Mouse (Mus musculus) mesoderm, embryonic 11.5 days (tissue): ENCODE results near the gene Lman2.
A peak's percentile ranks its signal among the peaks of the same experiment; 100 is the strongest.

Experiments used
- DNase-seq: peaks from one replicate; pipeline ENCODE4 v3.0.0-alpha.2; 2012; ENCODE audit warnings: low read depth, low spot score

The Lman2 gene

GRCm38 (mm10) chr13:55327169-55327568, 35.4 kb downstream of the Lman2 start:
- DNase-seq, result no peak

DNA sequence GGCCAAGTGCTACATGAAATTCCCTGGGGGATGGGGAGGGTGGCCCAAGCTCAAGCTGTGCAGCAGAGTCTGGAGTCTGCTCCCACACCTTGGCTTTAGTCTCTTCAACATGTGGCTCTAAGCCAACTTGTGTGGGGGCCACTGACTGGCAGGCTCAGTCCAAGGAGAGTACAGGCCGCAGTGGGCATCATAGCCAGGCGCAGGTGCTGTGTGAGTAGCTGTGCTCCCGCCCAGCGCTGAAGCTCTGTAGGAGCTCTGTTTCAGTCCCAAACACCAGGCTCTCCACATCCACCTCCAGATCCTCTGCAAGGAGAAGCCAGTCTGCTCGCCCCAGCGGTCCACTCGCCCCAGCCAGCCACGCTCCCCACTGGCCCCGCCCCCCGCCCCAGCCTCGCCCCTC, 37.0 kb downstream of the Lman2 start:
- no peak for DNase-seq

GRCm38 (mm10) chr13:55322130-55322825, 40.3 kb downstream of the Lman2 start:
- DNase-seq, result peak; percentile 45

DNA sequence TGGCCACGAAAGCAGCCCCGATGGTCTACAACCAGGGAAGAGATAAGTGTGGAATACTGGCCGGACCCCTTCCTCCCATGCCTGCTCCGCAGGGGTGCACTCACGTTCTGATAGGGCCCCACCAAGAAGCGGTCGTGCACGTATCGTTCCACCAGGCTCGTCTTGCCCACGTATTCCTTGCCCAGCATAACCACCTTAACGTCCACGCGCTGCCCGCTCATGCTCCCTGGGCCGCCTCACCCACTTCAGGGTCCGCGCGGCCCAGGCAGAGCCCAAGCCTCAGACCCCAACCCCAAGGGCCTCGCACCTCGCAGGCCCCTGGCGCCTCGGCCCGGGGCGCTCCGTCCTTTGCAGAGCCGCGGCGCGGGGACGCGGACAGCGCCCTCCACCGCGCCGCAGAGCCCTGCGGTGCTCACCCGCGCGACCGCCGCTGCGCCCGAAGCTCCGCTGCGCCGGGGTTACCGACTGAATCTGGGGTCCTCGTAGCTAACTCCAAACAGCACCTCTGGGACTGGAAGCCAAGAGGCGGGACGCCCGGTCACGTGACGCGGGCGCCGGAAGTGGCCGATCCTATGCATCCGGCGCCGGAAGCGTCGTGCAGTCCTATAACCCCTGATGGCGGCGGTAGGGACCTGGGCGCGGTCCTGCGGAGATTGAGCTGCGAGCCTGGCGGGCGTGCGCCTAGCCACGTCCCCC, 41.0 kb downstream of the Lman2 start, which contains the start of gene Rab24:
Rab24 (minus strand) TSS at position 513 of the 696 bp plus-strand sequence.
- peak; percentile 91 for DNase-seq

- DNase-seq, result no peak
Measured at GRCm38 (mm10) chr13:55319931-55320533, 42.6 kb downstream of the Lman2 start, which contains the start of gene Prelid1. Prelid1 (plus strand) TSS chr13:55320500.

DNA sequence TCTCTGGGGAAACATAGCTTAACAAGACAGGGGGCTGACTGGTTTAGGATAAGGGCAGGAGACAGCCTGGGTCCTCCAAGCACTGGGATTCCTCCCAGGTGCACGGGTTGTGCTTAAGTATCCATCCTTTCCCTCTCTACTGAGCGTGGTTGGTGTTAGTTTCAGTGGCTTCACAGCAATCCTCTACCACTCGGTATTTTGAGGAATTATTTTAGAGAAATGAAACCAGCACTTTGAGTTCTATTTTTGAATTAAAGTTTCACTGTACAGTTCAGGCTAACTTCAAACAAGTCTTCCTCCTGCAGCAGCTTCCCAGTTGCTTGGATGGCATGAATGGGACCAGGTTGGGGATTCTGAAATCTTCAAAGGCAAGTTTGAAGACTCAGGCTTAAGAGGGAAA, 44.2 kb downstream of the Lman2 start:
- DNase-seq, result no peak

DNA sequence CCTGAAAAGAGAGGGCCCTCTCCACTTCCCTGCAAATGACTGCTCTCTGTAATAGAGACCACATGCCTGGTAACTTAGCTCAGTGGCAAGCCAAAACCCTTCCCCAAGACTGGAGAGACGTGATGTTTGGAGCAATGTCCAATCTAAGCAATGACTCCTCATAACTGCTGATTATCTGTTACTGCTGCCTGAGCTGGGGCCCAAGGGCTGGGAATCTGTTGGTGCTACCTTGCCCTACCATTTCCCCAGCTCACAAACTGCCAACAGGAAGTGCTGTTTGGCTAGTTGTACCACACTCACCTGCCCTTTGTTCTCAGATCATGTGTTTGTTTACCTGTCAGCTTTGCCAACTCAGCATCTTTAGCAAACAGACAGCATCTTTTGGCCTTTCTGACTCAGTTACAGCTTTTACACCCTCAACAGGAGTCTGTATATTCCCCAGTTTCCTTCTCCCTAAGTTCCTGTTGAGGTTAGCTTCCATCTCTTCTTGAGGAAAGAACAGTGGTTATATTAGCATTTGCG, 47.6 kb downstream of the Lman2 start:
- DNase-seq, result no peak

DNA sequence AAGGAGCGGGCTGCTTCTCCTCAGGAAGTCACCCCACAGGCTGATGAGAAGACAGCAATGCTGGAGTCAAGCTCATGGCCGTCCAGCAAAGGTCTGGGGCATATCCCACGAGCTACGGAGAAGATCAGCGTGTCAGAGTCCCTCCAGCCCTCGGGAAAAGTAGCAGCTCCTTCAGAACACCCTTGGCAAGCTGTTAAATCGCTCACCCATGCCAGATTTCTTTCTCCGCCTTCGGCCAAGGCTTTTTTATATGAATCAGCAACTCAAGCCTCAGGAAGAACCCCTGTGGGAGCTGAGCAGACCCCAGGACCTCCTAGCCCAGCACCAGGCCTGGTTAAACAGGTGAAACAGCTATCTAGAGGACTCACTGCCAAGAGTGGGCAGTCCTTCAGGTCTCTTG, 49.5 kb downstream of the Lman2 start:
- DNase-seq, result no peak

- no peak for DNase-seq
Measured at GRCm38 (mm10) chr13:55312028-55312630, 50.5 kb downstream of the Lman2 start.

DNA sequence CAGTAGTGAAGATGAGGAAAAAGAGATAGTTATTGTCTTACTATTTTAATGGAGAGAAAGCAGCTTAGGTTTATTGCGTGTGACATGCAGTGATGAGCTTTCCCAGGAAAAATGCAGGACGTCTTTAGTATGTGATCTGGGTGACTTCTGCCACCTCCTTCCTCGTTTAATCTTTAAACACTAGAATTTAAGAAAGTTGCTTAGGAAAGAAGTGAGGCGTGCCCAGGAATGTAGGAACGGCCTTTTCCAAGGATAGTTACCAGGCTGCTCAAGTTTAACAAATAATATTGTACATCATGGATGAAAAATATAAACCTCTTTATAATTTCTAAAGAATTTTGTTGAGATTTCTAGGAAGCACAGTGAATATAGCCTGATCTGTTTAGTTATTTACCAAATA, 61.7 kb downstream of the Lman2 start:
- no peak for DNase-seq

DNA sequence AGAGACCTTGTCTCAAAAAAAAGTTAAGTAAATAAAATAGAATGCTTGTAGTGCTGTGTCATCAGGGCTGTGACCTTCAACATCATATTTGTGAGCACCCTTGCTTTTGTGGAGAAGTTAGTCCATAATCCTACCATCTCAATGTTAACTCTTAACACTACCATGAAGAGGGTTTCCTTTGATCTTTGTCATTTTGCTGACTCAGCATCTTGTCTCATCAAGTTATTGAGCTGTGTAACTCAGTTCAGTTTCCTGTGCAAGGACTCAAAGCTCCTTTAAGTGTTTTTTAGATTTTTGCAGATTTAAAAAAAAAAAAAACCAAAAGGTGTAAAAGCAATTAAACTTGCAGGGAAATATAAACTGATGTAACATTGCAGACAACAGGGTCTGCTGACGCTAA, 65.8 kb downstream of the Lman2 start:
- no peak for DNase-seq
